In the genomic region with DNA sequence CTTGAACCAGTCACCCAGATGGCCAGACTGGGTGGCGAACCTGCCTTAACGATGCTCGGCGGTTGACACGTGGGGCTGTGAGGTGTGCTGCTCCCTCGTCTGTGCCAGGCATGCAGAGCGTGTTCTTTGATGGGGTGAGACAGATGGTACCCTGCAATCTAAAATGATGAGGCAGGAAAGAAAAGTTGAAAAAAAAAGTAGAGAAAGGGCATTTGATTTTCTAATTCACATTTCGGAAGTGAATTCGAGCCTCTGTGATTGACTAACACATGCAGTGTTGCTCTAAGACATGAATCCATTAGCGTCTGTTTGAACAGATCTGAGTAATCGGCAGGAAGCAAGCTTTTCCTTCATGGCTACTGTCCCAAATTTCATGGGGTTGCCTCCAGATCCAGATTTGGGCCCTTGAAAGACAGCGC, we compare ENCODE assay signal across 8 mouse cellular contexts.
DNase-seq lines count a peak whose midpoint lies in the region; ATAC-seq lines count a peak whose summit lies in the region.

No protein-coding gene starts in this region.

- 87% methylated on average over 12 of the region's 12 CpGs for WGBS in heart, embryonic 11.5 days (ENCODE audit: insufficient replicate concordance)

- no peak overlapping the region for H3K27ac ChIP-seq in heart, embryonic 11.5 days (ENCODE audit: low read depth, low read length)
- H3K27ac ChIP-seq in brown adipose tissue, adult 24 weeks (replicated peaks; ENCODE audit: low read depth, low read length): peak overlapping the region; percentile 98

- no peak for ATAC-seq in heart, embryonic 11.5 days (replicated peaks; ENCODE audit: insufficient number of reproducible peaks, low FRiP score, low TSS enrichment)
- ATAC-seq in megakaryocyte progenitor cell, adult 5-6 weeks (replicated peaks; ENCODE audit: poor library complexity): no peak

- H3K4me1 ChIP-seq in heart, embryonic 11.5 days (ENCODE audit: control insufficient read depth, insufficient read depth, low read length): 0 out of 2 replicates have a peak, but pooled peaks cover 4% of the 10 kb centered on the region
- H3K4me1 ChIP-seq in brown adipose tissue, adult 24 weeks (ENCODE audit: control insufficient read depth, insufficient read depth, insufficient read length, low read length): peaks cover 4% of the 10 kb centered on the region; the same call in 1 of the 2 replicates

- no peak overlapping the region for H3K9ac ChIP-seq in heart, embryonic 11.5 days (ENCODE audit: low read depth, low read length)

- intact Hi-C loops in heart, postnatal 36 days (cut with DNase I): loop anchor here (1.0 to 5.0 kb wide), 5 partner anchors 103 to 518 kb away; a partner anchor contains a TSS

- peak; percentile 79 for DNase-seq in heart, adult 8-10 months (ENCODE audit: low spot score)
- peak; percentile 38 to 44 for DNase-seq in heart, postnatal 36 days
- peak; percentile 74 for DNase-seq in naive thymus-derived CD4-positive, alpha-beta T cell, adult 2 months (ENCODE audit: low read depth)
- DNase-seq in adrenal gland, adult 8-10 months: no peak
- no peak for DNase-seq in adrenal gland, postnatal 4 days (ENCODE audit: low spot score in 2 of 2)

- H3K4me2 ChIP-seq in heart, embryonic 11.5 days: no peak overlapping the region

- no peaks in the 10 kb centered on the region for H3K9me3 ChIP-seq in heart, embryonic 11.5 days (replicated peaks; ENCODE audit: control insufficient read depth, low read length)

- no peaks in the 10 kb centered on the region for H3K36me3 ChIP-seq in heart, embryonic 11.5 days (ENCODE audit: control insufficient read depth, insufficient read depth, low read length)

- H3K4me3 ChIP-seq in heart, embryonic 11.5 days (ENCODE audit: low read depth, low read length): no peak overlapping the region
- H3K4me3 ChIP-seq in brown adipose tissue, adult 24 weeks (ENCODE audit: insufficient read depth, low read depth, low read length): no peak overlapping the region

- H3K27me3 ChIP-seq in heart, embryonic 11.5 days (ENCODE audit: control insufficient read depth, insufficient read depth, low read length): no peaks in the 10 kb centered on the region

Comparison
In these comparisons a context has a peak if more than half of its experiments do, and no peak if none do; other contexts are left out.
1. DNase-seq: peak in heart, adult 8-10 months (single experiment), heart, postnatal 36 days (2 of 2) and naive thymus-derived CD4-positive, alpha-beta T cell, adult 2 months (single experiment); none in adrenal gland, adult 8-10 months (single experiment) and adrenal gland, postnatal 4 days (0 of 2).